Comparison of ENCODE assay signal across 15 mouse cellular contexts in the genomic region with DNA sequence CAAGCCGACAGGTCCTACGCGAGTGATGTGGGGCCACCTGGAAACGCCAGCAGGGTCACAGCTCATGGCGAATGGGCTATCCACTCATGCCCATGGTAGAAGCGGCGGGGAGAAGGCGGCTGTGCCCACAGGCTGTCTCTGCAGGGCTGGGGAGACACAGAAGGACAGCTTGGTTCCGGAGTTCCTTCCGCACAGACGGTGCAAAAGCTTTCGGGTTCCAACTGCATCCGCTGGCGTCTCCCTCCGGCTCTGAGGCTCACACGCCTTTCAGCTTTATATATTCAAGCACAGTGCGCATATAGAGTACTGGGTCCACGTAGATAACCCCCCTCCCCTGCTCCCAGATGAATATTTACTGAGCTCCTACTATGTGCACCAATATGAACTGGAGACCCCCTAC. TPM values are rescaled to one million over a fixed set of nuclear protein-coding genes. Genes with fewer than 3 reads are reported as not detected.
DNase-seq lines count a peak whose midpoint lies in the region; ATAC-seq lines count a peak whose summit lies in the region.
"Had no signal": no experiment of that assay in that cellular context is flagged by ENCODE, and none has a peak within 500 bp of the region (broad histone marks: within the 10 kb centered on the region; RNA-seq: fewer than 3 reads in every experiment).

No protein-coding gene starts in this region.

- peak; percentile 64 for ATAC-seq in frontal cortex, adult (ENCODE audit: low TSS enrichment)
- ATAC-seq: forebrain, embryonic 13.5 days had no signal

- DNase-seq in frontal cortex, postnatal 10 days (ENCODE audit: low spot score in 2 of 2), result no peak
- peak; percentile 54 to 56 for DNase-seq in left cerebral cortex, adult 18-20 months (ENCODE audit: low spot score in 2 of 2)
- DNase-seq in left cerebral cortex, postnatal 4 days, result no peak
- peak; percentile 71 to 80 for DNase-seq in right cerebral cortex, postnatal 10 days (ENCODE audit: low spot score in 2 of 2)
- no peak for DNase-seq in right cerebral cortex, postnatal 14 days
- no peak for DNase-seq in urinary bladder, postnatal 14 days (ENCODE audit: low spot score)
- no peak for DNase-seq in kidney, postnatal 14 days
- DNase-seq: adrenal gland, postnatal 36 days; cerebellum, adult 9-11 months; gastrocnemius, postnatal 25 days; heart, postnatal 10 days had no signal

- intact Hi-C loops in left cerebral cortex, postnatal 4 days (cut with DNase I), result no loop called here

RNA-seq across cellular contexts. Expression of a gene that starts 27.3 kb away (rescaled TPM):
- 10 to 100 TPM; 37.3 to 39.1 TPM for total RNA-seq in left cerebral cortex, adult 18-20 months (2021)
- 10 to 100 TPM; 40.1 to 41.4 TPM for total RNA-seq in left cerebral cortex, postnatal 4 days (2021)

RNA-seq across cellular contexts. Expression of a gene that starts 32.9 kb away (rescaled TPM):
- total RNA-seq in left cerebral cortex, adult 18-20 months (2021), result not detected
- total RNA-seq in left cerebral cortex, postnatal 4 days (2021), result under 1 TPM in 1 of 2 experiments, not detected in 1; 0.18 TPM
- total RNA-seq: adrenal gland, postnatal 36 days; gastrocnemius, postnatal 25 days; heart, postnatal 10 days; layer of hippocampus, postnatal 14 days; megakaryocyte-erythroid progenitor cell, adult 5-6 weeks had no signal

Comparison
In these comparisons a context has a peak if more than half of its experiments do, and no peak if none do; other contexts are left out.
1. DNase-seq: peak in left cerebral cortex, adult 18-20 months (2 of 2) and right cerebral cortex, postnatal 10 days (2 of 2); none in frontal cortex, postnatal 10 days (0 of 2), left cerebral cortex, postnatal 4 days (single experiment), right cerebral cortex, postnatal 14 days (single experiment), urinary bladder, postnatal 14 days (single experiment) and kidney, postnatal 14 days (single experiment).